Mouse (Mus musculus): ENCODE data around the gene 1700001O22Rik.

1700001O22Rik gene

GRCm38 (mm10) chr2:30816383-30816782 is 12.9 kb upstream of the 1700001O22Rik start:
- no peak for DNase-seq (ENCODE audit: low read depth)

- DNase-seq (ENCODE audit: low read depth), result no peak
These were observed 7.1 kb upstream of the 1700001O22Rik start for GRCm38 (mm10) chr2:30810573-30810972.

GRCm38 (mm10) chr2:30809503-30809902 is 6.0 kb upstream of the 1700001O22Rik start:
- DNase-seq (ENCODE audit: low read depth), result no peak

- no peak for DNase-seq (ENCODE audit: low read depth)
These were observed 4.8 kb upstream of the 1700001O22Rik start for GRCm38 (mm10) chr2:30808296-30808655.

GRCm38 (mm10) chr2:30807648-30808295 is 4.3 kb upstream of the 1700001O22Rik start, which contains the start of gene Ntmt1:
Gene Ntmt1, plus strand, starts transcription at chr2:30807826.
- peak; percentile 99 for DNase-seq (ENCODE audit: low read depth)

GRCm38 (mm10) chr2:30807147-30807647 is 3.7 kb upstream of the 1700001O22Rik start:
- no peak for DNase-seq (ENCODE audit: low read depth)

- no peak for DNase-seq (ENCODE audit: low read depth)
These were observed 2.5 kb upstream of the 1700001O22Rik start for GRCm38 (mm10) chr2:30805983-30806382.

- peak; percentile 58 for DNase-seq (ENCODE audit: low read depth)
These were observed 2.2 kb downstream of the 1700001O22Rik start for GRCm38 (mm10) chr2:30801067-30801852.

GRCm38 (mm10) chr2:30800671-30801066 is 2.8 kb downstream of the 1700001O22Rik start:
- DNase-seq (ENCODE audit: low read depth), result no peak

GRCm38 (mm10) chr2:30799456-30799855 is 4.0 kb downstream of the 1700001O22Rik start:
- DNase-seq (ENCODE audit: low read depth), result no peak

- DNase-seq (ENCODE audit: low read depth), result peak; percentile 91
These were observed 7.1 kb downstream of the 1700001O22Rik start for GRCm38 (mm10) chr2:30796382-30796781.

- no peak for DNase-seq (ENCODE audit: low read depth)
These were observed 7.6 kb downstream of the 1700001O22Rik start for GRCm38 (mm10) chr2:30795889-30796275.

GRCm38 (mm10) chr2:30795271-30795888 is 8.1 kb downstream of the 1700001O22Rik start:
- DNase-seq (ENCODE audit: low read depth), result no peak

- peak; percentile 94 for DNase-seq (ENCODE audit: low read depth)
These were observed 9.0 kb downstream of the 1700001O22Rik start for GRCm38 (mm10) chr2:30794179-30795108.

- DNase-seq (ENCODE audit: low read depth), result no peak
These were observed 11.4 kb downstream of the 1700001O22Rik start for GRCm38 (mm10) chr2:30792061-30792460.

- DNase-seq (ENCODE audit: low read depth), result no peak
These were observed 16.0 kb downstream of the 1700001O22Rik start for GRCm38 (mm10) chr2:30787466-30787865.

GRCm38 (mm10) chr2:30784078-30784994 is 19.1 kb downstream of the 1700001O22Rik start:
- peak; percentile 64 for DNase-seq (ENCODE audit: low read depth)

GRCm38 (mm10) chr2:30783346-30783745 is 20.1 kb downstream of the 1700001O22Rik start:
- peak; percentile 43 for DNase-seq (ENCODE audit: low read depth)

GRCm38 (mm10) chr2:30782312-30783290 is 20.9 kb downstream of the 1700001O22Rik start:
- DNase-seq (ENCODE audit: low read depth), result no peak
